Mouse (Mus musculus): Measurements from ENCODE around the gene Pakap. TPM values are rescaled to one million over a fixed set of nuclear protein-coding genes. Genes with fewer than 3 reads are reported as not detected.

Pakap gene
- polyA plus RNA-seq, 1 experiment: 14.7 TPM

DNA sequence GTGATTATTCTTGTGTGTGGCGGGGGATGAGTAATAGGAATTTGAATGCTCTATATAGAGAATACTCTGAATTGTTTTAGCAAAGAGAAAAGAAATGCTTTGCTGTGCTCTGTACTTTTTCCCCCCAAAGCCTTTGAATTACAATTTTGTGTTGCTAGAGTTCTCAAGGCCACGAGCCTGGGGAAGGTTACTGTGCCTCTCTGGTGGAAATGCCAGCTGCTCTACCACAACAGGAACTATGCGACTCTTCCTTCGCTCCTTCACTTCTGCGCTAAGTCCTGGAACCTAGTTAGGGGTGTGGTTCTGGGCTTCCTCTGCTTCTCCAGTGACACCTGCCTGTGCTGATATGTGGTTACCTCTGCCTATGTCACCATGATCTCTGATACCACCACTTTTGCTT is 44.7 kb downstream of the Pakap start:
- H3K27ac ChIP-seq (ENCODE audit: insufficient read depth, low read length): peak overlapping the region; percentile 100
- TF ChIP-seq CTCF (IDR thresholded peaks at IDR 0.05; ENCODE audit: borderline replicate concordance, insufficient read depth, low read length): no peak
- TF ChIP-seq POLR2A (IDR thresholded peaks at IDR 0.05; ENCODE audit: low read depth, low read length): no peak
- peaks cover 13% of the 10 kb centered on the region for H3K4me1 ChIP-seq (ENCODE audit: control insufficient read depth, insufficient read depth, low read length)
- H3K4me3 ChIP-seq (ENCODE audit: insufficient read depth, low read length): no peak overlapping the region; the same call in 1 of the 2 replicates

- no peak for TF ChIP-seq CTCF (IDR thresholded peaks at IDR 0.05; ENCODE audit: borderline replicate concordance, insufficient read depth, low read length)
- no peak for TF ChIP-seq POLR2A (IDR thresholded peaks at IDR 0.05; ENCODE audit: low read depth, low read length)
- Histone ChIP-seq H3K4me1 (ENCODE audit: control insufficient read depth, insufficient read depth, low read length) (peaks cover 17% of the 10 kb centered on the region), H3K4me3 (ENCODE audit: insufficient read depth, low read length) (no peak overlapping the region)
Observed at GRCm38 (mm10) chr4:57614686-57615085, 46.7 kb downstream of the Pakap start.

GRCm38 (mm10) chr4:57618743-57619142 is 50.8 kb downstream of the Pakap start:
- Histone ChIP-seq H3K4me3 (ENCODE audit: insufficient read depth, low read length) (no peak overlapping the region), H3K27ac (ENCODE audit: insufficient read depth, low read length) (no peak overlapping the region), H3K4me1 (ENCODE audit: control insufficient read depth, insufficient read depth, low read length) (0 out of 2 replicates have a peak, but pooled peaks cover 4% of the 10 kb centered on the region)
- TF ChIP-seq POLR2A (IDR thresholded peaks at IDR 0.05; ENCODE audit: low read depth, low read length) (no peak), CTCF (IDR thresholded peaks at IDR 0.05; ENCODE audit: borderline replicate concordance, insufficient read depth, low read length) (no peak)

More at GRCm38 (mm10) chr4:57614686-57615085, 46.7 kb downstream of the Pakap start:
- peak overlapping the region; percentile 38; the same call in 1 of the 2 replicates for H3K27ac ChIP-seq (ENCODE audit: insufficient read depth, low read length)

GRCm38 (mm10) chr4:57622816-57623215 is 54.8 kb downstream of the Pakap start:
- H3K27ac ChIP-seq (ENCODE audit: insufficient read depth, low read length): no peak overlapping the region
- TF ChIP-seq POLR2A (IDR thresholded peaks at IDR 0.05; ENCODE audit: low read depth, low read length) (no peak), CTCF (IDR thresholded peaks at IDR 0.05; ENCODE audit: borderline replicate concordance, insufficient read depth, low read length) (no peak)

GRCm38 (mm10) chr4:57624819-57625218 is 56.8 kb downstream of the Pakap start:
- TF ChIP-seq POLR2A (IDR thresholded peaks at IDR 0.05; ENCODE audit: low read depth, low read length) (no peak), CTCF (IDR thresholded peaks at IDR 0.05; ENCODE audit: borderline replicate concordance, insufficient read depth, low read length) (no peak)
- no peak overlapping the region for H3K4me3 ChIP-seq (ENCODE audit: insufficient read depth, low read length)
- no peak overlapping the region for H3K27ac ChIP-seq (ENCODE audit: insufficient read depth, low read length)
- peaks cover 2% of the 10 kb centered on the region for H3K4me1 ChIP-seq (ENCODE audit: control insufficient read depth, insufficient read depth, low read length)

More at GRCm38 (mm10) chr4:57622816-57623215, 54.8 kb downstream of the Pakap start:
- Histone ChIP-seq H3K4me3 (ENCODE audit: insufficient read depth, low read length) (no peak overlapping the region), H3K4me1 (ENCODE audit: control insufficient read depth, insufficient read depth, low read length) (peaks cover 3% of the 10 kb centered on the region; the same call in 1 of the 2 replicates)

DNA sequence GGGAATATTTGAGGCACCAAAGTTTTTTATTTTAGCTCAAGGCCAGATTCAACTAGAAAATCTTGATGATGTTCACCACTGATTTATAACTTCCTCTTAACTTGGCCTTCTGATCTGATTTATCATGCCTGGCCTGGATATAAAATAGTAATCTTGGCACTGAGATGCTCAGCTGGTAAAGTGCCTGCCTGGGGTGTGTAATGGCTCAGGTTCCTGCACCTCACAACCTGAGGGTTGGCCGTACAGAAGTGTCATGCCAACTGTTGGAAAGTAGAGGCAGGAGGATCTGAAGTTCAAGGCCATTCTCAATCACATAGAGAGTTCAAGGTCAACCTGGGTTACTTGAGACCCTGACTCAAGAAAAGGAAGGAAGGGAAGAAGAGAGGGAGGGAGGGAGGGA is 57.3 kb downstream of the Pakap start:
- H3K27ac ChIP-seq (ENCODE audit: insufficient read depth, low read length): no peak overlapping the region
- H3K4me3 ChIP-seq (ENCODE audit: insufficient read depth, low read length): no peak overlapping the region
- TF ChIP-seq POLR2A (IDR thresholded peaks at IDR 0.05; ENCODE audit: low read depth, low read length): no peak
- no peak for TF ChIP-seq CTCF (IDR thresholded peaks at IDR 0.05; ENCODE audit: borderline replicate concordance, insufficient read depth, low read length)
- H3K4me1 ChIP-seq (ENCODE audit: control insufficient read depth, insufficient read depth, low read length): peaks cover 5% of the 10 kb centered on the region

DNA sequence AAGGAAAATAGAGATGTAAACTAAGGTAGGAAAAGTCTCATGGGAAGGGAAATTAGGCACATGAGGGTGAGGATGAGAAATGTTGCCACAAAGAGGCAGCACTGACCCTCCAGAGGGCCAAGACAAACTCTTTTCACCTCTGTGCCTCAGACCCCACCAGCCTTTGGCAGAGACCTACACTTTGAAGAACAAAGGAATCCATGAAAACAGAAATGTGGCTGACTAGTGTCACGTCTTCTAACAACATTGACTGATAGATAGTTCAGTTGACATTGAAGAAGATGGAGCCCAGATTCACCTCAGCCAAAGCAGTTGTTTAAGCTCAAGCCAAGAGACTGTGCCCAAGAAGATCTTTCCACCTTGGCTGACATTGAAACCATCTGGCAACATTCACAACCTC is 57.8 kb downstream of the Pakap start:
- peaks cover 8% of the 10 kb centered on the region for H3K4me1 ChIP-seq (ENCODE audit: control insufficient read depth, insufficient read depth, low read length)
- no peak for TF ChIP-seq POLR2A (IDR thresholded peaks at IDR 0.05; ENCODE audit: low read depth, low read length)
- no peak for TF ChIP-seq CTCF (IDR thresholded peaks at IDR 0.05; ENCODE audit: borderline replicate concordance, insufficient read depth, low read length)
- H3K4me3 ChIP-seq (ENCODE audit: insufficient read depth, low read length): no peak overlapping the region
- H3K27ac ChIP-seq (ENCODE audit: insufficient read depth, low read length): no peak overlapping the region

DNA sequence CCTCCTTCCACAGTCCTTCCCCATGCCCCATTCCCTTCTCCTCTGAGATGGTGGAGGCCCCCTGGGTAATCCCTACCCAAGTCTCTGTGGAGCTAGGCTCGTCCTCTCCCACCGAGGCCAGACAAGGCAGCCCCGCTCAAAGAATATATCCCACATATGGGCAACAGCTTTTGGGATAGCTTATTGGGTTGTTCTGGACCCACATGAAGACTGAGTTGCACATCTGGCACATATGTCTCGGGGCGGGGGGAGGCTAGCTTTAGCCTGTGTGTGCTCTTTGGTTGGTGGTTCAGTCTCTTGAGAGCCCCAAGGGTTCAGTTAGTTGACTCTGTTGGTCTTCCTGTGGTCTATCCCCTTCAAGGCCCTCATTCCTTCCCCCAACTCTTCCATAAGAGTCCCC is 58.9 kb downstream of the Pakap start:
- Histone ChIP-seq H3K4me1 (ENCODE audit: control insufficient read depth, insufficient read depth, low read length) (peaks cover 11% of the 10 kb centered on the region), H3K27ac (ENCODE audit: insufficient read depth, low read length) (no peak overlapping the region), H3K4me3 (ENCODE audit: insufficient read depth, low read length) (no peak overlapping the region)
- no peak for TF ChIP-seq CTCF (IDR thresholded peaks at IDR 0.05; ENCODE audit: borderline replicate concordance, insufficient read depth, low read length)
- TF ChIP-seq POLR2A (IDR thresholded peaks at IDR 0.05; ENCODE audit: low read depth, low read length): no peak

DNA sequence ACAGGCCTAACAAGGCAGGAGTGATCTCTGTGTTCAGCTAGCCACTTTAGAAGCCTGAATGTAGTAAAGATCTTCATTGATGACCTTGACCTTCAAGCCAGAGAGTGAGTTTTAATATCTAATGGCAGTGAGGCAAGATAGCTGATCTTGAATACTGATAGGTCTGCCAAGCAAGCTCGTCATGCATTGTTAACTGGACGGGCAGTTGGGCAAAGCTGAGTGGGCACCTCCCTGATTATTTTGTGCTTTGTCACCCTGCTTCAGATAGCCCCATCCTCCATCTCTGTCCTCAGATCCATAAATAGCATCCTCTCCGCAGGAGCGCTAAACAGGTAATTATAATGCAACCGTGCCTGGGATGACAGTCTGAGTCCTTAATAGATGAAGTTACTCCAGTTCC is 64.4 kb downstream of the Pakap start:
- H3K4me3 ChIP-seq (ENCODE audit: insufficient read depth, low read length): no peak overlapping the region
- peaks cover 32% of the 10 kb centered on the region for H3K4me1 ChIP-seq (ENCODE audit: control insufficient read depth, insufficient read depth, low read length)
- H3K27ac ChIP-seq (ENCODE audit: insufficient read depth, low read length): no peak overlapping the region
- TF ChIP-seq POLR2A (IDR thresholded peaks at IDR 0.05; ENCODE audit: low read depth, low read length) (no peak), CTCF (IDR thresholded peaks at IDR 0.05; ENCODE audit: borderline replicate concordance, insufficient read depth, low read length) (no peak)

DNA sequence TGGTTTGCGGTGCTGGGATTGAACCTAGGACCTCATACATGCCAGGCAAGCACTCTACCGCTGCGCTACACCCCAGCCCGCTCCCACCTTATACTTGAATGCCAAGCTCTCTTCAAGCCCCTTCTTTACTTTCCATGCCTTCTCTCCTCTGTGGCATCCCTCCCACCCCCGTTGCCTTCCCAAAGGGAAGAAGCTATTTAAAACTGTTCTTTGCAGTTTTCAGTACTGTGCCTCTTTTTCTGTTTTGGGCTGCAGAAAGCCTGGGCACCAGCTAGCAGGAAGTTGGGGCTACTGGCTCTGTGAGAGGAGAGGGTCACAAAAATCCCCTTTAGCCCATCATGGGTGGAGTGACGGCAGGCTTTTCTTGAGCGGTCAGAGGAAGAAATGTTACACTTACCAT is 65.1 kb downstream of the Pakap start:
- TF ChIP-seq POLR2A (IDR thresholded peaks at IDR 0.05; ENCODE audit: low read depth, low read length) (no peak), CTCF (IDR thresholded peaks at IDR 0.05; ENCODE audit: borderline replicate concordance, insufficient read depth, low read length) (no peak)
- Histone ChIP-seq H3K4me3 (ENCODE audit: insufficient read depth, low read length) (no peak overlapping the region), H3K27ac (ENCODE audit: insufficient read depth, low read length) (no peak overlapping the region), H3K4me1 (ENCODE audit: control insufficient read depth, insufficient read depth, low read length) (peaks cover 37% of the 10 kb centered on the region)

DNA sequence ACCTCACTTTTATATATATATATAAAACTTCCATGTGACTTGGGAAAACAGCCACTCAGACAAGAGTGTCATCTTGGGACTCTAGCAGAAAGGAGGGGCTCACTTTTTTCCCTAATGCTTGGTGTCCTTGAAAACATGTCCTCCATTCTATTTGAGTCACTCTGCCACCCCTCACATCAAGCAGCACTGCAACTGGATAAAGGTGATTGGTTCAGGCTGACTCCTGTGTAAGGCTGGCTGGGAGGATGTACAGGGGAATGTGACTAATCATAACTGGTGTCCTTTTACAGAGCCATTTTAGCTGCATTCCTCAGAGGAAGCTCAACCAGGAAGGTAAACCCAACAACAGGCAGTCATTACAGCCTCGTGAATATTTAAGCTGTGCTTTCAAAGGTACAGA is 67.0 kb downstream of the Pakap start:
- Histone ChIP-seq H3K27ac (ENCODE audit: insufficient read depth, low read length) (no peak overlapping the region), H3K4me1 (ENCODE audit: control insufficient read depth, insufficient read depth, low read length) (peaks cover 39% of the 10 kb centered on the region), H3K4me3 (ENCODE audit: insufficient read depth, low read length) (no peak overlapping the region)
- TF ChIP-seq CTCF (IDR thresholded peaks at IDR 0.05; ENCODE audit: borderline replicate concordance, insufficient read depth, low read length) (no peak), POLR2A (IDR thresholded peaks at IDR 0.05; ENCODE audit: low read depth, low read length) (no peak)
